Mouse (Mus musculus) lung, adult 18-20 months (tissue): ENCODE data around the gene Limk2.

ENCODE experiments used
- DNase-seq, 2 experiments: peaks; one replicate each; pipeline ENCODE4 v3.0.0; 2022; ENCODE audit warnings: mixed read lengths in 2 of 2

The Limk2 gene

GRCm38 (mm10) chr11:3408131-3408996 lies 625 bp downstream of the Limk2 start:
- peak in 1 of 2 experiments; percentile 26 for DNase-seq

DNA sequence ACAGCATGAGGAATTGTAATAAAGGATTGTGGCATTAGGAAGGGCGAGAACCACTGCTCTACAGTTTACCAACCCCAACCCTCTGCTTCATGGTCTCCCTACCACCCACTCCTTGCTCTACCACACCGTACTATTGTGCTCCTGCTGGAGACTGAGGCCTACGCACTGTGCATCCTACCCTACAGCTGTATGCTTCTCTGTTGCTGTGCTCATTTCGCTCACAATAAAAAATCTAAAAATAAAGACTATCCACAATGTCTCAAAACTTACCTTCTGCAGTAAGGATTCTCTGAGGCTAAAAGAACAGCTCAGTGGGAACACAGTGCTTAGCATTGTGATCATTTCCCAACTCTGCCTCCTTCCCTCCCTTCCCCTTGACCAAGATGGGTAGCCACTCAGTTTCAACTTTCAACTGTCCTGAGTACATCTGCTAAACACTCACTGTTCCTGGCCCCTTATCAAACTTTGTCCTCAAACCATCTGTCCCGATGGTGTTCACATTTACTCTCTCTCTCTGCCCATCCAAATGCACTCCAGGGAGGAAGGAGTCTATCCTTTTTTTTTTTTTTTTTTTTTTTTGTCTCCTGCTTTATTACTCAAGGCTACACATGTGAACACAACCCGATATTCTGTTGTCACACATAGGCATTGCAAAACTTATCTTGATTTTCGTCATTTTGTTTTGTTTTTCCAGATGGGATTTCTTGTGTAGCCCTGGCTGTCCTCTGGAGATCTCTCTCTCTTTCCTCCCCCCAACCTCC lies 4.5 kb downstream of the Limk2 start:
- DNase-seq, result no peak

DNA sequence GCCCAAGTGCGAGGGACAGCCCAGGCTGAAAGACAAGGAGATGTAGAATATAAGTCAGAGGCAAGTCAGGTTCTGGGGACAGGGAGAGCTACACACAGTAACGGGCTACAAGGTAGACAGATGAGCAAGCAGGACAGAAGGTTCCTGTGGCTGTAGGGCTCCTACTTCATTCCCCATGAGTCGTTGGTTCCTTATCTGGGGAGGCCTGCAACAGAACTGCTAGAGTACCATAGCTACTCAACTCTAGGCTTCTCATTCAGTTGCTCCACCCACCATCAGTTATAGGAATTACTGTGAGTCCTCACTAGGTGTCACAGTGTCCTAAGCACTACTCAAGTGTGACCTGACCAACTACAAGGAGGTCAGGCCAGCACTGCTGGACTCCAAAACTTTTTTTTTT lies 6.0 kb downstream of the Limk2 start:
- DNase-seq, result no peak

DNA sequence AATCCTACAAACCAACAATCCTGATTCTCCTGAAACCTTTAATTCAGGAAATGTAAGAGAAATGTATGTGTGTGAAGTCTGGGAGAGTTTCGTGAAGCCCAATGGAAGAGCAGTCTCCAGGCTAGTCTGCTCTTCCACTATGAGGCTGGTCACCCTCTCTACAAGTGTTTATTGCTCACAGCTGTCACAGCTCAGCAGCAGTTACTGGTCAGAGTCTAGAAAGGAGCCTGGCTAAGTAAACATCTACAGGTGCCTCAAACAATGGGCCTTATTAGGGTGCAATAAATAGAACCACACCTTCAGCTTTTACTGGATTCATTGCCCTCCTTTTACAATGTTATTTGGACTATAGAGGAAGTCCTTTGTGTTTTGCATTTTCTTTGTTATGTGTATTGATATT lies 10.7 kb downstream of the Limk2 start:
- DNase-seq, result no peak

DNA sequence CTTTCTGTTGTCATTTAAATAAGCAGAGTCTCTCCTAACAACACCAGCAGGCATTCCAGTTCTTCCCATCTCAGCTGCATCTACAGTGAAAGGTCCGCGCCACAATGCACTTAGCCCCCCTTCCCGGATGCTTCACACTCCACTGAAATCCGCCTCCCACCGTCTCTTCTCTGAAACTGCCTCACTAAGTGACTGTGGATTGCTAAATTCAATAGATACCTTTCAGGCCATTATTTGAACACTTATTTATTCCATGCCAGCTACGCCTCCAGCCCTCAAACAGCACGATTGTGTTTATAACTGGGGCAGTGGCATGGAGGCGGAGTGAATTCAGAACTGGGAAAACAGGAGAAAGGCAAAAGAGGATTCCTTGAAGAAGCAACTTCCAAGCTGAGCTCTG lies 12.4 kb downstream of the Limk2 start:
- DNase-seq, result no peak

DNA sequence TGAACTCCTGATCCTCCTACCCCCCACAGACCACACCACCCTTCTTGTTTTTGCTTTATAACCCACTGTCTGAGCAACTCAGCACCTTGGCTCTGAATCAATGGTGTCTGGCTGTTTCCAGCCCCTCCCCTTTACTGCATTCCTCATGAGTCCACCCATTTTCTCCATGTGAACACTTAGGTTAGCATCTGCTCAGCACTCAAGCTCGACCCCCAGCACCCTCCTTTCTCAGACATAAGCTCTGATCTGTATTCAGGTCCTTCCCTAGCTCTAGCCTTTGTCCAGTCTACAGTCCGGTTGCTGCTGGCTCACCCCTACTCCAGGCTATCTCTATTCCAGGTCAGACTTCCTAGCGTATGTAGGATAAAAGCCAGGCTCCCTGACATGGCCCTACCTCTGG lies 12.9 kb downstream of the Limk2 start:
- DNase-seq, result no peak

DNA sequence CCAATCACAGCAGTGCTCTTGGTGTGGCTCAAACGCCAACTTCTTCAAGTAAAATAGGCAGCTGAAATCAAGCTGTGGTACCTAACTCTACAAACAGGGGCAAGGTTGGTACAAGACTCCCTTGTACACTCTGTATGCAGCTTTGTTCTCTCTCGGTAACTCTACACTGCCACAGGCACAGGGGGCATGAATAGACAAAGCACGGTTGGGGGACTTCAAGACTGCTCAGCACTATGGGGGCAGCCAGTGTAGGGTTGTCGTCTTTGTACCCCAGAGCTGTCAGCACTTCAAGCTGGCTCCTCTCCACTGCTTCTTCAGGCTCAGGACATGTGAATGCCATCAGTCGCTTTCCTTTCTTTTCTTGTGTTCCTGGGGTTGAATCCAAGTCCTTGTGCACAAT lies 14.5 kb downstream of the Limk2 start:
- no peak for DNase-seq

DNA sequence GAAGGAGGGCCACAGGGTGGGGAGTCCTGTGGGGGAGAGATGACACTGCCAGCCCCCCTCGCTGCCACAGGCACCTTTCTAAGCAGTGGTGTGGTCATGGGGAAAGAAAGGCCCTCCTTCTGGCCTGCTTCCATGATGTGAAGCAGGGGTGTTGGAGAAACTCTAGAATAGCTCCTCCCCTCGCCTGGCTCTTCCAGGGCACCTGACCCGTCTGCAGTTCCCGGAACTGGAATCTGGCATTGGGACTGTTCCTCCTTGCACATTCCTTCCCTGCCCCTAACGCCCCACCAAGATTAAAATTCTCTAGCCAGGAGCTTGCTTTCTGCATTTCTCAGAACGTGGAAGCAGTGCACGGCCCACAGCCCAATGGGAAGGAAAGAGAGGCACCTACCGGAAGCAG lies 16.5 kb downstream of the Limk2 start:
- peak; percentile 53 to 71 for DNase-seq

DNA sequence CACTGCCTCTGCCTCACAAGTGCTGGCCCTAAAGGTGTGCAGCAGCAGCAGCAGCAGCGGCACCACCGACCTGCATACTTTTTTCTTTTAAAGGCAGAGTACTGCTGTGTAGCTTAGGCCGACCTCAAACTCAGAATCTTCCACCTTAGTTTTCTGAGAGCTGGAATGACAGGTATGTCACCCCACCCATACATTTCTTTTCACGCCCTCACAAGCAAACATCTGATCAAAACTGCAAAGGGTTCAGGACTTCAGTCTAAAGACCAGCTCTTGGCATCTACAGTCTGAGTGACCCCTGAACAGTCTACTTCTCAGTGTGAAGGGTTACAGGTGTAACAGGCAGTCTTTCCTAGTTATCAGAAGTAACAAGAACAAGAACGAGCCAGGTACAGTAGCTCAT lies 18.2 kb downstream of the Limk2 start:
- DNase-seq, result no peak

GRCm38 (mm10) chr11:3389996-3390395 lies 19.0 kb downstream of the Limk2 start:
- DNase-seq, result no peak

DNA sequence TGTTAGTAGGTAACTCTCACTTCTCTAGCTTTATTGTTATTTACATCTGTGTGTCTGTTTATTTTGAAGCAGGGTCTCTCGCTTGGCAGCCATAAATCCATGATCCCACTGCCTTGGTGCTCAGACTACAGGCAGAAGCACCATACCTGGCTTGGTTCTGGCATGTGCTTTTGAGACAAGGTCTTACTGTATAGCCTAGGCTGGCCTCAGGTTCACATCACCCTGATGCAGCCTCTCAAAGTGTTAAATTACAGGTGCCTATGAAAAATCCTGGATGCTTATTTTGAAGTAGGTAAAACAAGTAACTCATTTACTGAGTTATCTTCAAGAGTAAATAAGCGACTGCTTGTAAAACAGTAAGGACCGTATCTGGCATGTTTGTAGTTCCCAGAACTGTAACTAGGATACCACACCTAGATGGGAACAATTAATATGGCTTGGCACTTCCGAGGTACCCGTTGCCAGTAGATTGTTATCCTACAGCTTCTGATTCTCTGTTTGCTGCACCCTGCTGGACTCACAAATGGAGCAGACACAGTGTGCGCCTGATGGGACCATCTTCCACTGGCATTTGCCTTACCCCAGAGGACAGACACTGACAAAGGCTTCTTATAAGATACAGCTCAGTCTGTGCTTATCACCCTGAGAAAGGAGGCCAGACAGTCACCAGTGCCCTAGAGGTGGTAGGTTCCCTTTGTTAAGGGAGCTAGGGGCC lies 21.4 kb downstream of the Limk2 start:
- no peak for DNase-seq

- DNase-seq, result peak; percentile 86 to 90
Measured at GRCm38 (mm10) chr11:3386941-3387368, 22.0 kb downstream of the Limk2 start.

GRCm38 (mm10) chr11:3382602-3383594 lies 26.1 kb downstream of the Limk2 start:
- DNase-seq, result no peak

DNA sequence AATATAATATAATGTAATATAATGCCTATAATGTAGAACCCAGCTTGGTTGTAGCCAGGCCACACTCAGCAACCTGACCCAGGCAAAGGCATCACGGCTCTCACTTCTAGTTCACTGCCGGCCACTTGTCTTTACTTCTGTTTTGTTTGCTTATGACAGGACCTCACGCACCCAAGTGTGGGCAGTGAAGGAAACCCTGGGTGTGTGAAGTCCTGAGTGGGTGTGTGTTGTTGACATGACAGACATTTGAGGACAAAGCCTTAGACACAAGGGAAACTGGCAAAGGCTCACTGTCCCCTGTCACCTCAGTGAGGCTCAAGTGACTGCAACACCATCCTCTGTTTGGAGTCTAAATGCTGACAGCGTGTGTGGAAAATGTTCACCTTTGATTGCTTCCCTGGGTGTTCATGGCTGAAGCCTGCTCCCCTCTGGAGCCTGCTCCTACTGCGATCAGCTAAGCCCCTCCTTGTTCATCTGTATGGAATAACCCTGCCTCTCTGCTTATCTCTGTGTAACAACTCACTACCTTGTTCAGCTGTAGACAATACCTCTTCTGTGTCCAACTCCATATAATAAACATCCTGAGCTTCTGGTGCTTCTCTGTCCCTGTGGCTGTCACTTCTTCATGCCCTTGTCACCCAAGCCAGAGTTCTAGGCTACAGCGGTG lies 27.7 kb downstream of the Limk2 start:
- DNase-seq, result no peak

DNA sequence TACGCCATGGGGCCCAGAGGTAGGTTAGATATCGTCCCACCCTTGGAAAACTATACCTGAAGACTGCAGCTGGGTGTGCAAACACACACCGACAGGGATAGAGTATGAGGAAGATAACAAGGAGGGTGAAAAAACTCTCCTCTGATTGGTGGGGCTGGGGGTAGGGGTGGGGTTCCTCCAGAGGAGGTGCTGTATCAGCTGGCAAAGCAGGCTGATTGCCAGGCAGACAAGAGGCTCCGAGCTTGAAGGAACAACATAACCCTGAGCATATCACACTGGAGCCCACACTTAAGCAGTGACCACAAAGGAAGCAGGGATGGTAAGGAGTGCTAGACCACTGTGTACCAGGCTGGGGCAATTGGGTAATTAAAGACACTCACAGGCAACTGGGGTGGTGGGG lies 29.6 kb downstream of the Limk2 start:
- no peak for DNase-seq

DNA sequence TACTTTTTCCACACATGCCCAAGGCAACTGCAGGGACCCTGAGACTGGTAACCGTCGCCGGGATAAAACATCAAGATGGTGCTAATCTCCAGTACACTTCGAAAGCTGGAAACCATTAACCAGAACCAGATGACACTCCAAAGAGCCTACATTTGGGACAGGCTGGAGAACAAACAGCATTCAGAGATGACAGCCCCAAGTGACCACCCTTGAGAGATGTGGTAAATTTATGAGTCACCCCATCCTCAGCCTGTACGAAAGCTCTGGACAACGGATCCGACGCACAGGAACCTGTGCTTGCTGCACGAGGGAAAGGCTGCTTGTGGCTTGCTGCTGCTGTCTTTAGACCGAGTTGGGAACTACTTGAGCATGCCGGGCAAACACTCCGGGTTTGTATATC lies 34.2 kb downstream of the Limk2 start:
- no peak for DNase-seq

DNA sequence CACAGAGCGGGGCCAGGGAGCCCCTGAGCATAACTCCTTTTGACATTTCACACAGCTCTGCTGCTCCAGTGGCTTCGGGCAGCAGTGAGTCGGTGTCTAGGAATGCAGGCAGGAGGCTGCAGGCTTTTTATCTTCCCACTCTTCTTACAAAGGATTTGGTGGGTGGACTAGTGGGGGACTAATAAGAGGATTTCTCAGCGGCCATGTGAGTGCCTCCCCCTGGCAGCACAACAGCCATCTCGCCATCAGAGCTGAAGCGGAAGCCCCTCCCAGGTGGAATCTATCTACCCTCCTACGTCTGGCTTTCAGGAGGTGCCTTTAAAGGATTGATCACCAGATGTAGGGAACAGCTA lies 34.7 kb downstream of the Limk2 start:
- DNase-seq, result no peak

DNA sequence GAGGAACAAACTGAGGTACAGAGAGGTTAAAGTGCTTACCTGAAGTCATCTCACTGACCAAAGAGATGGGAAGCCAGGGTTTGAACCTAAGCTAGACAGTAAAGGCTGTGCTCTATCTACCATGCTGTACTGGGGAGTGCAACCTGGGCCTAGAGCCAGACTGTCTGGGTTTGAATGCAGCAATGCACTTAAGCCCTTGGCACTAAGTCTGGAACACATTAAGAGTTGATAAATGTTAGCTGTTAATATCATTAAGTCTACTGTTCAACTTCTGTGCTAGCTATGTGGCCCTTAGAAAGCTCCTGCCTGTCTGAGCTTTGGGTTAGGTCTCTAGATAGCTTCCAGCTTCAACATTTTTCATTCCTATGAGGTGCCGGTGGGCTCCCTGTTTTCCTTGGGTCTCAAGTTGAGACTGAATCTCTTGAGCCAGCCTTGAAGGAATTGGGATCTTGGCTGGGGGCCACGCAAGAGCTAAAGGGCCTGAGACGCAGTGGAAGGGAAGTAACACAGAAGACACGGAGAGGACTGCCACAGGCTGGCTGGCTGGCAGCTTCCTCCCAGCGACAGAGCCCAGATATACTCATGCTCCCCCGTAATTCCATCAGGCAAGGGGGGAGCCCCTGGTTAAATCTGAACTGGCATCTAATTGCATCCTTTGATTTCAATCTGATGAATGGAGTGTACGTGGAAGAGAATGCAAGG lies 35.2 kb downstream of the Limk2 start:
- no peak for DNase-seq

GRCm38 (mm10) chr11:3371599-3372295 lies 37.2 kb downstream of the Limk2 start:
- no peak for DNase-seq

DNA sequence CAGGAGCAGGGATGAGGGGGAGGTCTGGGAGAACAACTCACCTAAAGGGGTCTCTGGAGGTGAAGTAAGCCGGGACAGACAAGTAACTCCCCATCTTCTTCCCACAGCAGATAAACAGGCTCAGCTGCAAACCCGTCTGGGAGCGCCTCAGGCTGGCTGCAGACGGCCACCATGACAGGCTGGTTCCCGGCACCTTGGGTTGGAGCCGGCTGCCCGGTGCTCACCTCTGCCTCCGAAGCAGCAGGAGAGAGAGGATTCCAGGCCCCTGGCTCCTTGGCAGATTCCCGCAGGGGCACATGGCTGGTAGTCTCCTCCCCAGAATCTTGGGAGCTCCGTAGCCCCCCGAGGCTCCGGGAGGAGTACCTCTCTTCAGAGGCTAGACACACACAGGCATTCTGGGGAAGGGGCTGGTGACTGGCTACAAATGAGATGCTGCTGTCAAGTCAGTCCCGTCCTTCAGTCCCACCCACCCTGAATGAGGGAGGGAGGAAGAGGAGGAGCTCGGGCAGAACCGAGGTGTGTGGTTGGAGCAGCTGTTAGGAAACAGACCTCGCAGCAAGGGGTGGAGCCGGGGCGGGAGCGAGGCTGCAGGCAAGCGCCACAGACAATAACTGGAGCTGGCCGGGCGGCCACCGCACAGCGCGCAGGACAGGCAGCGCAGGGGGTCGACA lies 37.9 kb downstream of the Limk2 start:
- DNase-seq, result peak; percentile 82 to 89
